Mouse (Mus musculus) left cerebral cortex, adult 11 months (tissue): ENCODE measurements at regions not wholly inside any gene's neighbourhood (a gene's known extent, or its start where the extent isn't known, plus 50 kb on each side); places are given as distances from the start of the nearest gene placed in this dataset.

Experiments used
- DNase-seq: peaks from one replicate; pipeline ENCODE4 v3.0.0; 2022; ENCODE audit warnings: low spot score

DNA sequence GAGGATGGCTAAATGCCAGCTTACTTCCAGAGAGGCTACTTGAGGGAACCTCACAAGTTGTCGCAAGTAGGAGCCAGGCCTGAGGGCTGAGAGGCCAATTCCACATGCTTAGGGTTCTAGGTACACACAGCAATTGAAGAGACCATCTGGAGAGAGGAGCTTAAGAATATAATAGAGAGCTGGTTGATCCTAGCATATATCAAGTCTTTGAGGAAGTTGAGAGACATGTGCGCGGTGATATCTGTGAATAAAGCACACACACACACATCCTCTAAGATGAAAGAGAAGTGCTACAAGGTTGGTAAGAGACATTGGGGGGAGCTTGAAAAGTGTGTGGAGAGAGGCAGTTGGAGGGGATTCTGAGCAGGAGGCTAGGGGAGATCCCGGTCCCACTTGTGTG, 189.5 kb downstream of the Zfp462 start:
- DNase-seq, result no peak

DNA sequence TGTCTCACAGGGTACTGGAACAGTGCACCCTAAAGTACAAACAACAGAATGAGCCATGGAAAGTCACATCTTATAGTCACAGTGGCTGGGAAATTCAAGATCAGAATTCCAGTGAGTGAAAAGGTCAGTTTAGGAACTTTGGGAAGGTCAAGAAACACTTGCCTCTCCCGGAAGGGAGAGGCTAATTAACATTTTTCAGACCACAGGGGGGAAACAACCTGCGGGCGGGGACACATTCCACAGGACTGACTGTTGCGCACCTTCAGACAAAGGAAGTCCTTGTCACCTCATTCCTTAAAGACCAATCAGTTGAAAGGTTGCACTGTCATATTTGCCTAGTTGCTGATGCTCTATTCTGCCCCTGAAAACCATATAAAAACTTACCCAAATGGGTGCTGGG, 189.9 kb downstream of the Zfp462 start:
- DNase-seq, result no peak

DNA sequence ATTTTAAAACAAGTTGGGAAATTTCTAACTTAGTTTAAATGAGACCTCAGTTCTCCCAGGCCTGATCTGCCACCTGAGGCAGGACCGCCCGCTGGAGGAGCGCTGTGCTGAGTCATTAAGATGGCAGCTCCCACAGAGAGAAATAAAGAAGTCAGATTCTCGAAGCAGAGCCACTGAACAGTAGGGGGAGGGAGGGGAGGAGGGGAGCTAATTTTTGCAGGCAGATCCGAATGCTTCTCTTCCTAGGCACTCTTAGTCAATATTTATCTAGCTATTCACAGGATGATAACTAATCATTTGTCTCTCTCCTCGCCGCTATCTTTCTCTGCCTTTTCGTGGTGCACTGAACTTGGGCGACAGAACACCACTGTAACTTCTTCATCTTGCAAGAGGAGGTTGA, 191.4 kb downstream of the Zfp462 start:
- no peak for DNase-seq

DNA sequence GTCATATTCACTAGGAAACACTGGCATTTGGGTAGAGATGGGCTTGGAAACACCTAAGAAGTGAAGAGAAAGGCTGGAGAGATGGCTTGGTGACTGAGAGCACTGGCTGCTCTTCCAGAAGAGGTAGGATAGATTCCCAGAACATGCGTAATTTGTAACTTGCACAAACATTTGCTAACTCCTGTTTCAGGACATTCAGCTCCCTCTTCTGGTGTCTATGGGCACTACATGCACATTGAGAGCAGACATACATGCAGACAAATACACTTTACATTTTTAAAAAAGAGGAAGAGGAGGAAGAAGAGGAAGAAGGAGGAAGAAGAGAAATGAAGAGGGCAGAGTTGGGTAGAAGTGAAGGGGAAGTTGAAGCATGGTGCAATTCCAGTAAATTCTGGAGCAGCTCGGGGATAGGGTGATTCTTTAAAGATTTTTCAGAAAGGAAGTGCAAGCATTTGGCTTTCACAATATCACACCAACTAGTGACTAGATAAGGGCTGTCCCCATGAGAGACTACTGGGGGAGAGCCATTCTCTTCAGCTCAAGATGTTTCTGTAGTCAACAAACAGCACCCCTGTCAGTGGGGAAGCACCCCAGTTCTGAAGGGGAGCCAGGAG, 193.0 kb downstream of the Zfp462 start:
- no peak for DNase-seq

DNA sequence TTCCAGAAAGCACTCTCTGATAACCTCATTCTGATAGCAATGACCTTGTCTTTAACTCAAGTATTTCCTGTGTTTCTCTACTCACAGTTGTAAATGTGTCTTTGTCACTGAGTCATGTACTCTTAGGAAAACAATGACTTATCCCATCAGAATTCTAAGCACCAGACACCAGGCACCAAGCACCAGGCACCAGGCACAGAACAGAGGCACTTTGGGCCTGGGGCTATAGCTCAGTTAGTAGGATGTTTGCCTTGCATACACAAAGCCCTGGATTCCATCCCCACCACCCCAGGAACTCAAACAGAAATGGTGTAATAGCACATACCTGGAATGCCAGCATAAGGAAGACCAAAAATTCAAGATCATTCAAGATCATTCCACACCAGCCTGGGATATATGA, 196.5 kb downstream of the Zfp462 start:
- no peak for DNase-seq

DNA sequence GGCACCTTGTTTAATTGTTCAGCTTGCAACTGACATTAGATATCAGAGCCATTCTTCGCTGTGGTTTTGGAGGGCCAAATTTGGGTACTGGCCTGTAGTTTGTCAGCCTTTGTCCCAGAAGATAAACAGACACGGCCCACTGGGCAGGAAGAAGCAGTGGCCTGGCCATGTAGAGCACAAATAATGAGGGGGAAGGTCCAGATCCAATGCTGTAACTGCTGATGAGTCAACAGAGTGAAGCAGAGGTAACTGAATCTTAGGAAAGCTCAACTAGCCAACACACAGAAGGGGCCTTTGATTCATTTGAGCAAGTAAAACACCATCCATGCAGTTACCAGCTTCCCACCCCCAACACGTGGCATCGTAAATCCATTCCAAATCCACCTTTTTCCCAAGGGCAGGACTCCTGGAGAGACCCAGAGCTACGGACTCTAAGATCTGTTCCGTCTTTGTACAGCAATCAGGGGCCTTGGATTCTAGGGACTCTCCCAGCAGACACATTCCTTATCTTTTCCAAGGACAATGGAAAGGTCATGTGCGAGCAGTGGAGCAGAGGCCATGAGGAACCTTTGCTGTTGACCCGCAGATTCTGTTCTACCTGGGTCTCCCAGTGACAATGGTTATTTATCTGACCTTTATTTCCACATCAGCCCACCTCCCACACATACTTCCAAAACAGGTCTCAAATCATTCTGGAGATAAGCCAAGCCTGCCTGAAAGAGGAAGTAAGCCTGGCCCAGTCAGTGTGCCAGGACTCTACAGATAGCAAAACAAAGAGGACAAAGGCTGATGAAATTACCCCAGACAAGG, 197.3 kb downstream of the Zfp462 start:
- no peak for DNase-seq

DNA sequence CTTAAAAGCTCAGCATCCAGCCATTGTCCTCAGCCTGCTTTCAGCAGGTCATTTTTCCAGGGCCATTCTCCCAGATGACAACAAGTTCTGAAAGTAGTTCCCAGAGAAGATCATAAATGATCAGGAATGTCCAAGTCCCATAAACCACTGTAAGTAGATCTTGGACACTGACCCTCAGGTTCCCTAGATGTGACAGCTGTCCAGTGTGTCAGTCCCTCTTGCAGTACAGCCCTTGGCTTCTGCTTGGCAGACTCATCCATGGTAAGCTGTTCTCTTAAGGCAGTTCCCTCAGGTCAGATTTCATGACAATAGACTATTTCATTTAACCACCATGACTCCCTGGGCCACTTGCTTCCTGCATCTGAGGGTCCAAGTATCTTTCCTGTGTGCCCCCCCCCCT, 198.6 kb downstream of the Zfp462 start:
- DNase-seq, result no peak

DNA sequence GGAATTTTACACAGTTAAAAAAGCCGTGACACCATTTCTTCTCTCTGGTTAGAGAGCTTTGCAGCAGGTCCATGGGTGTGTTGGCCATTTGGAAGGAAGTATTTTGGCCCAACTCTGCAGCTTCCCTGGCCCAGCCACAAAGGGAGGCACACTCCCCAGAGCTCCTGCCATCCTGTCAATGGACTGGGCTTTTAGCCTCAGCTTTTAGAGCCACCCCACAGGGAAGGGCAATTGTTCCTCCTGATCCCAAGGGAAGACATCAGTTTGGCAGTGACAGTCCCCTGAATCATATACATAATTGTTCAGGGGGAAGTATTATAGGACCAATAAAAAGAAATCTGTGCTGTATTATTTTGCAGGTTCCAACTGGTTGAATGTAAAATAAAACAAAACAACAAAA, 200.1 kb downstream of the Zfp462 start:
- DNase-seq, result no peak

DNA sequence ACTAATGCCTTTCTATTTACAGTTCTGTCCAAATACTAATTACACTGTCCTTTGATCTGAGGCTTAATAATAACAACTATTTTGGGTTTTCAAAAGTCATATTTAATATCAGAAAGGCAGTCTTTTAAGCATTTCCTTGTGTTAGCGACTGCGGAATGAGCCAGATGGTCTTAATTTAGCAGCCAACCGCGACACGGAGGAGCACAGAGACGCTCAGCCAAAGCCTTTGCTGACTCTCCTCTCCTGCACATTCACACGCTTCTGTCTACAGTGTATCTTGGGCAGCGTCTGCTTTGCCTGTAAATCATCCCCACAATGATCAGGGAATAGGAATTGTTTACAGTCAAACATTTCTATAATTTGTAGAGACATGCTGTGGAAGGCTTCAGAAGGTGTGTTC, 201.1 kb downstream of the Zfp462 start:
- no peak for DNase-seq

DNA sequence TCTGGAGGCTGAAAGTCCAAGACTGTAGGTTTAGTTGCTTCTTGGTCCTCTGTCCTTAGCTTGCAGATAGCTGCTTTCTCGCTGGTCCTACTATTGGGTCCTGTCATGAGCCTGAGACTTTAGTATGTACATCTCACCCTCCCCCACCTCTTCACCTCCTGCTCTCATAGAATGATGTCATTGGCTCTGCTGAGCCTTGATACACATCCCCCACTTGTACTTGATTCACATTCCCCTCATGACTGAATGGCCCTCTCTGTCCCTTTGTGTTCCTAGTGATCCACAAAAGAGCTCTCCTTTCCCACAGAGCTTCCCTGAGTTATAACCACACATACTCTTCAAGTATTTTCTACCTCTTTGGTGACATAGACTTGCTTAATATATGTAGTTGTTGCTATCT, 201.5 kb upstream of the Rad23b start:
- DNase-seq, result no peak

DNA sequence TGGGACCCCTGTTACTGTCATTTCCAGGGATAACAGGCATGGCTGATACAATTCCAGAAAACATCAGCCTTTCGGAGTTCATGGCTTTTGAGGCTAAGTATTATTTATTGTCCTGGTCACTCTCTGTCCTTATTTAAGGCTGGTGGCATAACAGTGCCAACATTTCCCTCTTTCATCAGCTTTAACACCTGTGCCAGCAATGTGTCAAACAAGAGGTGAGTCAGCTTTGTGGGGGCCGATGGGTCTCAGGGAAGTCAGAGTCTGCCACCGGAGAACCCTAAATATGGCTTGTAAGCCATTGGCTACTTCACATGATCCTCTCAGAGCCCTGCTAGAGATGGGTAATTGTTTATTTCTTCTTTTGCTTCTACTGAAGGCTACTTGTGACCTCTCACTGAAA, 195.3 kb upstream of the Rad23b start:
- no peak for DNase-seq

DNA sequence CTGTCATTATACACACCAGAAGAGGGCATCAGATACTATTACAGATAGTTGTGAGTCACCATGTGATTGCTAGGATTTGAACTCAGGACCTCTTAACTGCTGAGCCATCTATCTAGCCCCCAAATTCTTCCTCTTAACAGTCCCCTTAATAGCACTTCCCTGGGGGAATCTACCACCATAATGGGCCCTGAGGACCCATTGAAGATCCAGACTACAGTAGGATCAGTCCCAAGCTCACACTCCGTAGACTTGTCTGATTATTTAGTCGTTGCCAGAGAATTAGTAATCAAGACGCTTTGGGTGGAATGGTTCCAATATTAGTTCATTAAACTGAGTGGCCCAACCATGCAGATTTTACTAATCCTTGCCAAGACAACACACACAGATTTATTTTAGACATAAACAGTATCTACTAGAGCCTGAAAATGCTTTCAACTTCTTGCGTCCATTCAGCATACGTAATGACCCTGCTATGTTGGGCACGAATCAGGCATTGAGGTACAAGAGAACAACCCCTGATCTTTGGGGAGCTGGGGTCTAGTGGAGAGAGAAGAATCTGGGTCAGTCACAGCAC, 191.6 kb upstream of the Rad23b start:
- no peak for DNase-seq

DNA sequence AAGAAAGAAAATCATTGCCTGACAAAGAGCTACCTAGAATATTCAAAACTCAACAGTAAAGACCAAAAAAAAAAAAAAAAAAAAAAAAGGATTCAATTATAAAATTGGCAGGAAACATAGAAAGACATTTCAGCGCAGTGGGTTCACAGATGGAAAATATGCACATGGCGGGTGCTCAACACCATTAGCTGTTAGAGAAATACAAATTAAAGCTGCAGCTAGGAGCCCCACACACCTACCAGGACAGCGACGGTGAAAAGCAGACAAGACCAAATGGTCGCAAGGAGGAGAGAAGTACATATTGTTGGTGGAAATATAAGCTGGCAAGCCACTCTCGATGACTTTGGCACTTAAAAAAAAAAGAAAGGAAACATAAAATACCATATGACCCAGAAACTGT, 183.6 kb upstream of the Rad23b start:
- no peak for DNase-seq

DNA sequence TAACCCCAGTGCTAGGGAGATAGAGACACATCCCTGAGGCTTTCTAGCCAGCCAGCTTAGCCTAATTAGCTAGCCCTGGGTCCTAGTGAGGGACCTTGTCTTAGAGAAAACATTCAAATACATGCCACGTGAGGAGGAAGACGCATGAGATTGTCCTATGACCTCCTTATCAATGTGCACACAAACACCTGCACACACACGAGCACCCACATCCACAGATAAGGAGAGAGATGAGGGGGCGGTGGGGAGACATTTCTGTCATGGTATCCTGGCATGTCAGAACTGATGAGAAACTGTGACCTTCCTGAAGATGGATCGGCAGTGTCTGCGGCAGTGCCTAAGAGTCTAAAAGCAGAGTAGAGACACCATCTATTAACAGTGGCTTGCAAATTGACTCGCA, 180.8 kb upstream of the Rad23b start:
- no peak for DNase-seq

DNA sequence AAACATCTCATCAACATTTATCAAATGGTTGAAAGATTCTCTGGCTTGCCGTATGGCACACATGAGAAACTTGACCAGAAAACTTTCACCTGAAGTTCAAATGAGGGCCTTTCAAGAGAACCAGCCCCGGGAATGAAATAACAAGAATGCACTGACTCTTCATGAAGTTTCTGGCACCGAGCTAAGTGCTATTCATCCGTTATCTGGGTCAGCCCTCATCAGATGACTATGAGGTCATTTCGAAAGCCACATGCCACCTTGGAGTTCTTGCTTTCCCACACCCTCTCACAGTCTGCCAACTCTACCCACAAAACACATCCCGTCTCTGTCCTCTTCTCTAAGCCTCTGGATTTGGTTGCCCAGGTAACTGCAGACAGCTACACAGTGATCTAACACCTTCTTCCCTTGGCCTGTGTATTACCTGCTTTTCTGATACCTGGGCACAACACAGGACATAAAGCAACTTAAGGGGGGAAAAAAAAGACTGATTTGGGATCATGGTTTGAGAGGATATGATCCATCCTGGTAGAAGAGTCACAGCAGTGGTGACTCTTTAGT, 177.4 kb upstream of the Rad23b start:
- no peak for DNase-seq

DNA sequence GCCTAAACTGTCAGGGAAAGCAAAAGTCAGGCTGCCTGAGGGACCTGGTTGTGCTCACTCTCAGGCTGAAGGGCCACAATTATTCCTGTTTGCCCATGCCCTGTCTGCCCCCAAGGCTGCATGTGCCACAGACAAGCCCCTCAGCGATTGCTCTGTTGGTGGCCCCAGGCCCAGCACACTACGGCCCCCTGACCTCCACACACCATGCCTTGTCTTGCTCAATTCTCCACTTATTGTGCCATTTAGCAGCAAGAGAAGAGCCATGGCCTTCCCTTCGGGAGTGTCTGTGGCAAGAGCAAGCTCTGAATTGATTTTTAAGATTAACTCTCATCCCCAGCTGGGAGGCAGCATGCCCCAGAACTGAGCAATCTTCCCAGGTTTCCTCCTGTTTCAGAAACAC, 173.8 kb upstream of the Rad23b start:
- DNase-seq, result no peak

DNA sequence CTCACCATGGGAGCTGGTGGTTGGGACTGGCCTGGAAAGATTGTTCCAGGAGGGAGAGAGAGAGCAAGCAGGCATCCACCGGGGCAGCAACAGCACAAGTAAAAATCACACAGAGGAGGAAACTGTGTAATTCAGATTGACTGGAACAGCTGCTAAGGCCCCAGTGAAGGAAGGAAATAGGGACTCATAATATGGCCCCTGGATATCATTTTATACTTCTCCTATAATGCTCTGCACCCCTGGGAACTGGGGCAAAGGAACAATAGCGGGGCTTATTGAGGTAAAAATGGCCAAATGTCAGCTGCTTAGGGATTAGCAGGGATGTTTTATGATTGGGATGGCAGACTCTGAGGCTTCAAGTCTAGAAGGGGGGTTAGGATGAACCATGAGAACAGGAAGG, 170.4 kb upstream of the Rad23b start:
- no peak for DNase-seq

DNA sequence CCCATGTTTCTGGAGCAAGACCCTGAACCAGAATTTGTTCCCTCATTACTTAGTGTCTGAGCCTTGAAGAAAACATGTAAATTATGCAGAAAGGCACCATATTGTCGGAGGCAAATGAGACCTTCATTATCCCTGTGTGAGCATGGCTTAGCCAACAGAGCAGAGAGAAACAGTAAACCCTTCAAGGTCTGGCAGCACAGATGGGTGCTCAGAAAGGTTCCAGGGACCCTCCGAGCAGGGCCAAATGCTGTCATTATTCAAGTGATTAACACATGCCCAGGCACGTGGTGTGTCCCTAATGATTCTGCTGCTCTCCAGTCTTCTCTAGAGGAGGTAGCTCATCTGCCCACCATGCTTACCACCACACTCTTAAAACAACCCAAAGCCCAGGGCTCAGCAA, 166.3 kb upstream of the Rad23b start:
- no peak for DNase-seq

DNA sequence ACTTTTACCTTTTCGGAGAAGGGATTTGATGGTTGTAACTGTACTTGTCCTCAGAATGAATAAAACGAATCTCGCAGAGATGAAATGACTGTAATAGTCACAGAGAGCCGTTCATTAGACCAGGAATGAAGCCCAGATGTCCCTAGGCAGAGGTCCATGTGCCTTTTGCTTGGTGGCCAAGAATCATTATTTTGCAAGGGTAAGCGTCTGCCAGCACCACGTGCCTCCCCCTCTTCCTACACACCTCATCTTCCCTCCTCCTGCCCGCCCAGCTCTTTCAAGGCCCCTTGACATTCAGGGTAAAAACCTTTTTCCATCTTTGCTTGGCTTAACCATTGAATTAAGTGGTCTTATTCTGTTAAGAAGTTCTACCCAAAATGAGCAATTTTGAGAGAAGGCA, 161.1 kb upstream of the Rad23b start:
- no peak for DNase-seq

DNA sequence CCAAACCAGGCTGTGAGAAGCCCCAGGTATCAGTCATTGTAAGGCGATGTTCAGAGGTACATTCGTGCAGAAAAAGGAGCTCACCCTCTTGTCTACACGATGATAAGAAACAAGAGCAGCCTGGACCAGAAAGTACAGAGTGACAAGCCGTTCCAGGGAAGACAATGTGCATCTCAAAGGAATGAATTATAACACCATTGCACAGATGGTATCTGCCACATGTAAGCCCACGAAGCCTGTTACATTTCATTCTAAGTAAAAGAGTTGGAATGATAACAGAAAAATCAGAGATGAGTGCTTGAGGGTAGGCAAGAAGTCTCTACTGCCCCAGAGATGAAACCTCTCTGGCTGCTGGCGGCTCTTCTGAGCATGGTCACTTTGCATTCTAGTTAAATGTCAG, 159.3 kb upstream of the Rad23b start:
- DNase-seq, result no peak

DNA sequence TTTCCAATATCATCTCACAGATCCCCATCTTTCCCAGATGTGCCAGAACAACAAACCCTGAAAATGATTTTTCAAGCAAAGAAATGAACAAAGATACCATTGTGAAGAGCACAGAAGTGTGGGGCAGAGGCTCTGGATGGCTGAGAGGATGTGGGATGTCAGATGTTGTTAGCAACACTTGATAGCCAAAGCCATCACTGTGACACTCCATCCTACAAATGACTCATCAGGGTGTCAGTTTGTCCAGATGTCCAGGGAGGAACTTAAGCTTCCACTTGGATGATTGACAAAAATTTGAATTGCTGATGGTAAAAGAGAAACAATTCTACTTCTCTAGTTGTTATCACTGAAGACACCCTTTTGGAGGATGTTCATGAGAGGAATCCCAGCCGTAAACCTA, 155.8 kb upstream of the Rad23b start:
- DNase-seq, result no peak

DNA sequence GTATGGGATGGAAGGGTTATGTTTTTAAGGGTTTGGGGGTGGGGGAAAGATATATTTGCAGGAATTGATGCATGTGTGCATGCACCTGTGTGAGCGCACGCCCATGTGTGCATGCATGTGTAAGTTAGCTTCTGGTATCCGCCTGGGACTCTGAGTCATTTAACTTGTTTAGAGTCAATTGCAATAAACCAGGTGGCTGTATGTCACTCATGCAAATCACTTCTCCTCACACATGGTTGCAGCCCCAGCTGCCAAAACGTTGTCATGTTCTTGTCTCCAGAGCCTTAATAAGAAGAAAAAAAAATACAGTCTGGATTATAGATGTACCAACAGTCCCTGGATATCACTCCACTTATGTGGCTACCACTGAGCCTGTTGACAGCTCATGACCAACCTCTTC, 155.3 kb upstream of the Rad23b start:
- no peak for DNase-seq
